Mouse (Mus musculus): ENCODE measurements at regions not wholly inside any gene's neighbourhood (a gene's known extent, or its start where the extent isn't known, plus 50 kb on each side); places are given as distances from the start of the nearest gene placed in this dataset.

GRCm38 (mm10) chr10:17529851-17530509 is 193.0 kb upstream of the Cited2 start:
- no peaks in the 10 kb centered on the region; the same call in 1 of the 2 replicates for H3K4me1 ChIP-seq (ENCODE audit: control insufficient read depth, insufficient read depth, low read length)

DNA sequence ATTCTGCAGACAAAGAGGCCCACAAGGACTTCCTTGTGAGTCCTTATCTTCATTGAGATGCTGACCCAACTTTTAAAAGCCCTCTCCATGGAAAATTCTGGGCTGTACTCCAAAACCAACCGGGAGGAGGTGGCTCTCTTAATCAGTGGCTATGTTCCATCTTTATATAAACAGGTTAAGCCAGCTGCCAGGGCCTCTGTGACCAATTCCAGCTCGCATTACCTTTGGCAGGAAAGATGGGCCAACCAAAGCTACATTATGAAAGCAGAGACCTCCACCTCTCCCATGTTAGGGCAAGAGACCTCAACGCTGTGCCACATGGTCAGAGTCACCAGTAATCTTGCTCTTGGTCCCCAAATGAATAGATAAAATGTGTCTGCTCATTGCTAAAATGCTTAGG is 192.0 kb upstream of the Cited2 start:
- TF ChIP-seq CTCF (IDR thresholded peaks at IDR 0.05; ENCODE audit: control insufficient read depth, insufficient read depth, low read length) (no peak), POLR2A (IDR thresholded peaks at IDR 0.05; ENCODE audit: borderline replicate concordance, control insufficient read depth, low read depth, low read length) (no peak)
- Histone ChIP-seq H3K4me1 (ENCODE audit: control insufficient read depth, insufficient read depth, low read length) (no peaks in the 10 kb centered on the region; the same call in 1 of the 2 replicates), H3K27ac (ENCODE audit: control insufficient read depth, insufficient read depth, low read depth, low read length, poor library complexity) (no peak overlapping the region), H3K4me3 (replicated peaks; ENCODE audit: control insufficient read depth, low read depth, low read length) (no peak overlapping the region)
- WGBS = 76% methylated on average over 3 of the region's 3 CpGs

More at GRCm38 (mm10) chr10:17529851-17530509, 193.0 kb upstream of the Cited2 start:
- no peak overlapping the region for H3K4me3 ChIP-seq (replicated peaks; ENCODE audit: control insufficient read depth, low read depth, low read length)
- H3K27ac ChIP-seq (ENCODE audit: control insufficient read depth, insufficient read depth, low read depth, low read length, poor library complexity) = no peak overlapping the region
- 28% methylated on average over 4 of the region's 4 CpGs for WGBS
- TF ChIP-seq CTCF (IDR thresholded peaks at IDR 0.05; ENCODE audit: control insufficient read depth, insufficient read depth, low read length) = no peak
- no peak for TF ChIP-seq POLR2A (IDR thresholded peaks at IDR 0.05; ENCODE audit: borderline replicate concordance, control insufficient read depth, low read depth, low read length)

DNA sequence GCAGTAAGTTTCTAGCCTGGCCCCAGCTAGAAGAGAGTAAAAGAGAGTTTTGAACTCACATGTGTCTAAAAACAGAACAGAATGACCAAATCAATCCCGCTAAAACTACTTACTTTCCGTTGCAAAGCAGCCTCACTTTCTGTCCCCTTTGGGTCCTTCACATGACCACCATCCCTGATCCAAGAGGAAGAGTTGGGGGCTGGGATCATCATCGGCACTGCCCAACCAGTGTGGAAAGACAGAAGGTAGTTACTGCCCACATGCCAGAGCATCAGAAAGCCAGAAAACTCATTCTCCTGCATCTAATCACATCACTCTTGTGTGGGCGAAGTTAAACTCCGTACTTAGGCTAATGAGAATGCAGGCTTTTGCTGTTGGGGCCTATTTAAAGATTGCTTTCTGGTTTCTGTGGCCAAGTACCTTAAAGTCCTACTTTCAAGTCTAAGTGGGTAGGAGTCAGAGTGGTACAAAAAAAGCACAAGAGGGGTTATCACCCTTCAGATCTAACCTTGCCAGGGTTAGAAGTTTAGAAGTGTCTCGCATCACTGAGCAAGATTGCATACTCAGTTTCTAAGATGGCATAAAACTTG is 184.0 kb upstream of the Cited2 start:
- no peak overlapping the region for H3K27ac ChIP-seq (ENCODE audit: control insufficient read depth, insufficient read depth, low read depth, low read length, poor library complexity)

GRCm38 (mm10) chr10:17540404-17541375 is 182.3 kb upstream of the Cited2 start:
- Histone ChIP-seq H3K4me3 (replicated peaks; ENCODE audit: control insufficient read depth, low read depth, low read length) (no peak overlapping the region), H3K27ac (ENCODE audit: control insufficient read depth, insufficient read depth, low read depth, low read length, poor library complexity) (no peak overlapping the region), H3K4me1 (ENCODE audit: control insufficient read depth, insufficient read depth, low read length) (no peaks in the 10 kb centered on the region; the same call in 1 of the 2 replicates)
- TF ChIP-seq POLR2A (IDR thresholded peaks at IDR 0.05; ENCODE audit: borderline replicate concordance, control insufficient read depth, low read depth, low read length) (no peak), CTCF (IDR thresholded peaks at IDR 0.05; ENCODE audit: control insufficient read depth, insufficient read depth, low read length) (no peak)
- 25% methylated on average over 6 of the region's 6 CpGs for WGBS

More for the DNA sequence above, 184.0 kb upstream of the Cited2 start:
- no peaks in the 10 kb centered on the region; the same call in 1 of the 2 replicates for H3K4me1 ChIP-seq (ENCODE audit: control insufficient read depth, insufficient read depth, low read length)
- WGBS = 82% methylated on average over 6 of the region's 6 CpGs
- no peak for TF ChIP-seq POLR2A (IDR thresholded peaks at IDR 0.05; ENCODE audit: borderline replicate concordance, control insufficient read depth, low read depth, low read length)
- no peak for TF ChIP-seq CTCF (IDR thresholded peaks at IDR 0.05; ENCODE audit: control insufficient read depth, insufficient read depth, low read length)
- no peak overlapping the region for H3K4me3 ChIP-seq (replicated peaks; ENCODE audit: control insufficient read depth, low read depth, low read length)

DNA sequence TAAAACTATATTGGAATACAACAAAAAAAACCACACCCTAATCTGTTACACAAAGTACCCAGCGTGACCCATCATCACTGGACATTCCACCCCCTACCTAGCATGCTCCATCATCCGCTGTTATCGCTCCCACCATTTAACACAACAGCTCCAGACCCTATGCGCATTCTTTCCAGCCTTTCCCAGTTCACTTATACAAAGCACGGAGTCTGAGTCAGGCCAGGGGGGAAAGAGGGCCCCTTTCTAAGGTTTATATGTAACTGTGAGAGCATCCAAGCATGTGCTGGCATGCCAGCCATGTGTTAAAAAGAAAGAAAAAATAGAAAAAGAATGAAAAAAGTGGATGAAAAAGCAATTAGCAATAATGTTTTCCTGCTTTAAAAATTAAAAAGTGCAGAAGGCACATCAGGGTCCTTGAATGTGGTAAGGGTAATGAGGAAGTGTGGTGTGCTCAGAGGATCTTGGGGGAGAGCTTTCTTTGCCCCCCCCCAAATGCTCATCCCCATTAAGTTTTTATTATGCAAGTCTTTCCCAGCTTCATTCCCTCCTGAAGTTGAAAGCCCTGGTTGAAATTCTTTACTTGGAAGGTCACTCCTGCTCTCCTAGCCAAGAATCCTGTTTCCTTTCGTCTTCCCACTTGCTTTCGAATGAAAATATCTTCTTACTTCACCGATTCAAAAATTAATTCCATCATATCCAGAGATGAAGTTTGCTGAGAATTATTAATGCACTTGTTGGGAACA is 180.7 kb upstream of the Cited2 start:
- H3K4me3 ChIP-seq (replicated peaks; ENCODE audit: control insufficient read depth, low read depth, low read length) = no peak overlapping the region
- TF ChIP-seq POLR2A (IDR thresholded peaks at IDR 0.05; ENCODE audit: borderline replicate concordance, control insufficient read depth, low read depth, low read length) = no peak
- TF ChIP-seq CTCF (IDR thresholded peaks at IDR 0.05; ENCODE audit: control insufficient read depth, insufficient read depth, low read length) = no peak
- no peak overlapping the region for H3K27ac ChIP-seq (ENCODE audit: control insufficient read depth, insufficient read depth, low read depth, low read length, poor library complexity)
- H3K4me1 ChIP-seq (ENCODE audit: control insufficient read depth, insufficient read depth, low read length) = no peaks in the 10 kb centered on the region; the same call in 1 of the 2 replicates
- 84% methylated on average over 8 of the region's 8 CpGs for WGBS

- 80% methylated on average over 5 of the region's 5 CpGs for WGBS
- no peaks in the 10 kb centered on the region; the same call in 1 of the 2 replicates for H3K4me1 ChIP-seq (ENCODE audit: control insufficient read depth, insufficient read depth, low read length)
- H3K27ac ChIP-seq (ENCODE audit: control insufficient read depth, insufficient read depth, low read depth, low read length, poor library complexity) = no peak overlapping the region
- no peak overlapping the region for H3K4me3 ChIP-seq (replicated peaks; ENCODE audit: control insufficient read depth, low read depth, low read length)
- TF ChIP-seq POLR2A (IDR thresholded peaks at IDR 0.05; ENCODE audit: borderline replicate concordance, control insufficient read depth, low read depth, low read length) (no peak), CTCF (IDR thresholded peaks at IDR 0.05; ENCODE audit: control insufficient read depth, insufficient read depth, low read length) (no peak)
These were observed 180.1 kb upstream of the Cited2 start for GRCm38 (mm10) chr10:17542847-17543421.

GRCm38 (mm10) chr10:17545291-17545690 is 177.7 kb upstream of the Cited2 start:
- Histone ChIP-seq H3K4me3 (replicated peaks; ENCODE audit: control insufficient read depth, low read depth, low read length) (no peak overlapping the region), H3K27ac (ENCODE audit: control insufficient read depth, insufficient read depth, low read depth, low read length, poor library complexity) (no peak overlapping the region), H3K4me1 (ENCODE audit: control insufficient read depth, insufficient read depth, low read length) (no peaks in the 10 kb centered on the region; the same call in 1 of the 2 replicates)
- TF ChIP-seq CTCF (IDR thresholded peaks at IDR 0.05; ENCODE audit: control insufficient read depth, insufficient read depth, low read length) (no peak), POLR2A (IDR thresholded peaks at IDR 0.05; ENCODE audit: borderline replicate concordance, control insufficient read depth, low read depth, low read length) (no peak)

Measured in bone marrow, adult 2 months (tissue).